Mouse (Mus musculus) layer of hippocampus, adult 9-11 months (tissue): ENCODE results near the gene Asic2.
"Not testable (repeated sequence)": the region's sequence is repeated elsewhere in the genome, so short reads cannot be mapped to it uniquely, and the experiment has no call there.

Experiments used
- DNase-seq: peaks from one replicate; pipeline ENCODE4 v3.0.0; 2022

Asic2 gene

GRCm38 (mm10) chr11:81272677-81273418 is 695.4 kb downstream of the Asic2 start:
- no peak for DNase-seq

DNA sequence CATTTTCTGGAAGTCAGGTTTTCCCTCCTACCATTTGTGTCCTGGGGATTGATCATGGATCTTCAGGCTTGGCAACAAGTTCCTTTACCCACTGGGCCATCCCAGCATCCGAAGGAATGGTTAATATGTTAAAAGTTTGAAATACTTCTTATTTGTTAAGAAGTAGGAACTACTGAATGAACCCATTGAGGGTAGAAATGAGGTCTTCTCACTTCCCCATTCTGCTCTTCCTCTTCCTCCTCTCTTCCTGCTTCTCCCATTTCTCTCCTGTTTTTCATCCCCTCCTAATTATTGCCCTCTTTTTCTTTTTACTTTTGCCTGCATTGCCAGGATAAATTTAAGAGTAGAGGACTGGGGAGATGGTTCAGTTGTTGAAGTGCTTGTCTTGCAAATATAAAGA is 696.8 kb downstream of the Asic2 start:
- no peak for DNase-seq

- DNase-seq = no peak
These were observed 697.7 kb downstream of the Asic2 start for GRCm38 (mm10) chr11:81270518-81270917.

- no peak for DNase-seq
These were observed 704.5 kb downstream of the Asic2 start for GRCm38 (mm10) chr11:81263757-81264156.

DNA sequence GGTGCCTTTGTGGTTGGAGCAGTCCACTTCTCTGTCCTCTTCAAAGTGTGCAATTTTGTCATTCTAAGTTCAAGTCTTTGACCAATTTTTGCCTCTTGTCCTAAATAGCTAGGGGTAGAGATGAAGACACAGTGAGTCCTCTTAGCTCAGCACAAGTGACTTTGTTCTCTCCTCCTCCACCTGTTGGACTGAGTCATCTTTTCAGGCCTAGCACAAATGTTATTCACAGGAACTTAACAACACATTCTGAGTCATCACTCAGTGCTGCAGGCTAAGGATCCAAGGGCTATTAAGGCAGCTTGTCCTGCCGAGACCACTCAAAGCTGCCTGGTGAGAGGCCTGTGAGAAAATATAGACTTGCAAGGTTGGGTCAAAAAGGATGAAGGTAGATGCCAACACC is 705.1 kb downstream of the Asic2 start:
- DNase-seq = no peak

DNA sequence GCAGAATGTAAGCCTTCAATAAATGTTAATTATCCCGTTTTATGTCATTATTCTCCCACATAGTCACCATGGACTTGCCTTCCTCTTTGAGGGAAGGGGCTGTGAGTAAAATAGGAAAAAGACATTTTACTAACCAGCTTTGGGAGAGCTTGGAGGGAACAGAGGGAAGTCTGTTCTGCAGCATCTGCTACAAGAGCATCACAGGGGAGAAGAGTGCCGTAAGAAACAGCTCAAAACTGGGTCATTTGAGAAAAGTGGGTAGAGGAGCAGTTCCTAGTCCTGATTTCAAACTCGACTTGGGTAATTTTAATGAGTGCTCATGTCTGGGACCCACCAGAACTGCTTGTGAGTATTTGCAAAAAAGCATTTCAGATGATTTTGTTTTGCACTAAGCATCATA is 707.0 kb downstream of the Asic2 start:
- no peak for DNase-seq

DNA sequence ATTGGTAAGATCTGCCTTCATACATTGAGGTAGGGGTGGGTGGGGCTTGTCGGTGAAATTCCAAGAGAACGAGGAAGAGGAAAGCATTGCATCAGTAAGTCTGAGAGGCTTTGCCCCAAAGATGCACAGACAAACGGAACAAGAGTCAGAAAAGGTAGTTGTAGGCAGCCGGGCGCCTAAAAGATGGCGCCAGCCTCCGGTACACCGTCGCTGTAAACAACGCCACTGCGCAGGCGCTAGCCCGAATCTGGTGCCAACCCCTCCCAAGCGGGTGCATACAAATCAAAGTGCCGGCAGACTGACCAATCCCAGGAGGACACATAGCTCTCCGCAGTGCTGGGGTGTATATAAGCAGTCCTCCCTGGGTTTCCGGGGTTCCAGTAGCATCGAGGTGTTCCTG is 727.1 kb downstream of the Asic2 start:
- not testable (repeated sequence) for DNase-seq

DNA sequence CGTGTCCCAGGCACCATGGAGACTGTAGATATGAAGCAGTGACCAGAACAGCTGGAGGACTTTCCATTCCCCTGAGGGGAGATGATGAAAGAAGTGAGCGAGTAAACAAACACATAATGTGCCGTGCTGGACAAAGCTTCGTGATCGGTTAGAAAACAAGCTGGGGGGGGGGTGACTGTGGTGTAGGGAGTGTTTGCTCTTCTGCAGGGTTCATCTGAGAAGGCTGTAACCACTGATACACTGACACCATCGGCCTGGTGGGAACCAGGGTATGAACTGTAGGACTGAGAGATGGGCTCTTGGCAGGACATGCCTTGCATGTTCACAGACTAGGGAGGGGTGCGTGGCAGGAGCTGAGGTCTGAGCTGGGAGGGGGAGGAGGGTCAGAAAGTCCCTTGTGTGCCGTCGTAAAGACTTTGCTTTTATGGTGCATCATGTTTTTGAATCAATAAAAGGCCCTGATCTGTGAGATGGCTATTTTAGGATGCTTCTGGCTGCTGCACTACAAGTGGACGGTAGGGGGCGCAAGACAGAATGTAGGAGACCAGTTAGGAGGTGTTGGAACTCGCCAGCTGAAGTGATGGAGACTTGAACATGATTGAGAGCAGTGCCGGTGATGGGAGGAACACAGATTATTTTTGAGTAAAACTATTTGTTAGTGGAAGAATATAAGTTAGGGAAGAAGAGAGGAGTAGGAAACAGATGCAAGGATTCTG is 728.1 kb downstream of the Asic2 start:
- no peak for DNase-seq

- DNase-seq = peak; percentile 52
These were observed 729.2 kb downstream of the Asic2 start for GRCm38 (mm10) chr11:81239091-81239490.

- DNase-seq = no peak
These were observed 732.2 kb downstream of the Asic2 start for GRCm38 (mm10) chr11:81236070-81236469.

- no peak for DNase-seq
These were observed 744.9 kb downstream of the Asic2 start for GRCm38 (mm10) chr11:81223361-81223760.

DNA sequence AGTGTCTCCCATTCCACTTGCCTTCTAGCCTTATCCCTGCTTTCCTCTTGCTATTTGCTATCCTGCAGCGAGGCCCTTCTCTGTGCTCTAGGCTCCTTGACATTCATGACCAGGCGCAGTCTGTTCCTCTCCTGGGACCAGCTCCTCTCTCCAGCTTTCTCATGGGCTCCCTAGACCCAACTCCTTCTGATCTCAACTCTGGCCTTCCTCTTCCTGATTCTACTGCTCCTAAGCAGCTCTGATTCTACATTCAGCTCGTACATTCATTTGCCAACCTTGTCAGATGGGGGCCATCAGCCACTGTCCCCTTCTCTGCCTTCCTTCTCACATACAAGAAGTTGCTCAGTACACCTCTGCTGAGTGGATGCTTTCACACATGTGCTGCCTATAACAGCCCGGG is 747.5 kb downstream of the Asic2 start:
- no peak for DNase-seq

DNA sequence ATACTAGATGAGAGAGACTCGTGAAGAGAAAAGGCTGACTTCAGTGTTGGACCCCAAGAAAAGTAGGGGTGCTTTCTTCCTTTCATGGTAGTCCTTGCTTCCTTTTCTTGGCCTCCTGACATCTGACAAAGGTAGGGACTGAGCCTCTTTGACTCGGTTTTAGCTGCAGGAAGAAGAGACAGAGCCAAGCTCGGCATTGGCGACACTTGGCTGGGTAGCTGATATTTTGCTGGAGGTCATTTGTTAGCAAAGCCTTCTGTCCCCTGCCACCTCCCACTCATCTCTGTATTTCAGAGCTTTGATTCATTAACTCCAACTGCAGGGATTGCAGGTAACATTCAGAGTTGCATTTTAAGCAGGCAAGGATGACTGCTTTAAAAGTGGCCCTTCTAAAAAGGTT is 762.8 kb downstream of the Asic2 start:
- DNase-seq = no peak

GRCm38 (mm10) chr11:81202578-81202977 is 765.7 kb downstream of the Asic2 start:
- no peak for DNase-seq

DNA sequence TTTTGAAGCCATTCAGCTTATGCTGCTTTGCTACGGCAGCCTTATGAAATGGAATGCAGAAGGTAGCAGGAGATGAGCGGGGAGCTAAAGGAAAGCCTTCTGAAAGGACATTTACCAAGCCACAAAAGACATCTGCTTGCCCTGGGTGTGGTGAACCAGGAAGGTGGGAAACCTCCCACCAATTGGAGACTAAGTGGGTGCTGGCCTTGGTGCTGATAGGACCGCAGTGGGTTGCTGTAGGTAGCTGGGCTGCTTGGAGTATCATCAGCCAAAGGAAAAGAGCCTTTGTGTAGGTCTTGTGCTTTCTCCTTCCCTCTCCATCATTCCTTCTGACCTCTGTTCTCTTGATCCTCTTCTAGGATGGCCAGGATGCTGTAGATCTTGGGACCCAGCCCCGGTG is 774.4 kb downstream of the Asic2 start:
- DNase-seq = no peak

DNA sequence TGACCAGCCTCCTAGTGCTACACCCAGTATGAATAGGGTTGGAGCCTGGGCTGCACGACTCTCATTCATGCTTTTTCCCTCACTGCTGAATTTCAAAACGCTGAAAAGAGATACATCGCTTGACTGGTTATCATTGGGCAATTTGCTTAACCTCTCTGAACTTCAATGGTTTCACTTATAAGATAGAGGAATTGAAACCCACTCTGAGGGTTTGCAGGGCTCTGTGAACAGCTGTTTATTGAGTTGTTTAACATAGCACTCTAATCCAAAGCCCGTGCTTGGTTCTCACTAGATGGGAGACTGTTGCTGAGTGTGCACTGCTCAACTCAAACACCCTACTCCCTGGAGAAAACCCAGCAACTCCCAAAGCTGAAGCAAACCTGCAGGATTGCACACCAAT is 776.1 kb downstream of the Asic2 start:
- no peak for DNase-seq

- no peak for DNase-seq
These were observed 779.2 kb downstream of the Asic2 start for GRCm38 (mm10) chr11:81189103-81189502.

- no peak for DNase-seq
These were observed 780.4 kb downstream of the Asic2 start for GRCm38 (mm10) chr11:81187851-81188250.

DNA sequence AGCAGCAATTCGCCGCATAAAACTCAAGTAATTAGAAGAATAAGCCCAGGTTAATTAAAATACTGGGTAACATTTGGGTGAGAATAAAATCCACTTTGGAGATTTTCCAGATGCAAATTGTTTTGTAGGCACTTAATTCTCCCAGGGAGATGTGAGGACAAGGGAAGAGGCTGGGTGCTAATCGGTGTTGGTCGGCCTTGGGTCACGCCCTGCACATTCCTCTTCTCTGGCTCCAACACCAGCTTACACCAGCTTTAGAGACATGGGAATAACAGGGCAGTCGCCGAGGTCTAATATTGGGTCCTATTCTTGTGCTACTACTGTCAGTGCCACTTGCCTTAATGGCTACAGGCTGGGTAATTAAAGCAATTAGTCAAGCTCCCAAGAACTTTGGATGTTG is 783.5 kb downstream of the Asic2 start:
- no peak for DNase-seq

DNA sequence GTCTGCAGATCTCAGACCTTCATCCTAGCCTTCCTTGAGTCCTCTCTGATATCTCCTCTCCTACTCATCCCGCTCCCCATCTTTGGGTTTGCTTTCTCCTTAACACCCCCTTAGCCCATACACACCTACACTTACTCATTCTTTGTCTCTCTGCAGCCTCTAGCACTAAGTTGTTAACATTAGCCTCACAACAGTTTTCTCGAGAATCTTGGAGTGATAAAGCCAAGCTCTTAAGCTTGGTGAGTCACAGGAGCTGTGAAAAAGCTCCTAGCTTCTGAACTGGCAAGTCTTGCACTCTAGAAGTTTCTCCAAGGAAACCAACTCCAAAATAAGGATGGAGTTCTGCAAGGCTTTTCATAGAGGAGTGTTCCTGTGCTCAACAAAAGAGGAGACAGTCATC is 803.4 kb downstream of the Asic2 start:
- no peak for DNase-seq

DNA sequence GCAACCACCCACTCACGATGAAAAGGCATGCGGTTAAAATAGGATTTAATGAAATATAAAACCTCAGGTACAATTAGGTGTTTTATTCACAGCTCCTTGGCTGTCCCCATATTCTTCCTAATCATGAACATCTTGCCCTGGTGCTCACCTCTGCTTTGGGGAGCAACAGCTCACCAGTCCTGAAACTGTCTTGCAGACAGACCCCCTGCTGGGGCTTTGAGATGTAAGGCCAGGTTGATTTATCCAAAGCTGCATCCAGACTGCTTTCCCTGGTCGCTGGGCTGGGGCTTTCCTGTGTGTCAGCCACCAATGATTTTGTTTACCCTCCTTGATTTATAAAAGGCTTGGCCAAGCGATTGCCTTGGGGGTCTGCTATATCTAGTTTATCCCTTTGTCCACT is 805.2 kb downstream of the Asic2 start:
- DNase-seq = no peak

GRCm38 (mm10) chr11:81153841-81154240 is 814.4 kb downstream of the Asic2 start:
- peak; percentile 65 for DNase-seq

- DNase-seq = peak; percentile 66
These were observed 815.0 kb downstream of the Asic2 start for GRCm38 (mm10) chr11:81153161-81153840.
